Mouse (Mus musculus) small intestine, adult 2 months (tissue): Measurements from ENCODE around the gene Zbtb40. TPM values are rescaled to one million over a fixed set of nuclear protein-coding genes. Genes with fewer than 3 reads are reported as not detected.

Experiments
- H3K27ac ChIP-seq: fragments of 200-500 bp; 2 replicates; pipeline ENCODE4 v1.5.1; 2012; ENCODE audit warnings: low read depth, low read length, control low read depth, inconsistent platforms; ENCODE audit not compliant: insufficient read depth
- H3K27me3 ChIP-seq: fragments of 200-500 bp; 2 replicates; pipeline ENCODE4 v1.6.1; 2012; ENCODE audit warnings: mild to moderate bottlenecking, moderate library complexity, low read length, inconsistent platforms; ENCODE audit not compliant: control insufficient read depth, insufficient read depth
- H3K36me3 ChIP-seq: fragments of 200-500 bp; 2 replicates; pipeline ENCODE4 v1.6.1; 2012; ENCODE audit warnings: mild to moderate bottlenecking, low read length, control low read depth, inconsistent platforms; ENCODE audit not compliant: control insufficient read depth, insufficient read depth
- H3K4me1 ChIP-seq: fragments of 200-500 bp; 2 replicates; pipeline ENCODE4 v1.6.1; 2012; ENCODE audit warnings: low read length, inconsistent platforms, mixed read lengths; ENCODE audit not compliant: control insufficient read depth, insufficient read depth, insufficient read length
- H3K4me3 ChIP-seq: fragments of 200-500 bp; 2 replicates; pipeline ENCODE4 v1.5.1; 2012; ENCODE audit warnings: low read depth, mild to moderate bottlenecking, control low read depth, inconsistent platforms, low read length, moderate library complexity
- CTCF ChIP-seq: fragments of 200-500 bp; IDR thresholded peaks from 2 replicates; pipeline ENCODE4 v1.5.1; 2012; ENCODE audit warnings: low read depth, mild to moderate bottlenecking, control low read depth, inconsistent platforms, low read length, moderate library complexity, mixed read lengths; ENCODE audit not compliant: insufficient replicate concordance, insufficient read length; ENCODE audit errors: extremely low read depth
- POLR2A ChIP-seq: fragments of 200-500 bp; IDR thresholded peaks from 2 replicates; pipeline ENCODE4 v1.6.1; 2012; ENCODE audit warnings: low read depth, mild to moderate bottlenecking, control low read depth, inconsistent platforms, low read length, moderate library complexity
- WGBS: fragments of 180-500 bp; shearing (Covaris S2); methylation state at CpG from one replicate; pipeline ENCODE4 v1.1.7; 2018; 5-methylcytosine and 5-hydroxymethylcytosine counted together
- polyA plus RNA-seq: library from polyadenylated mRNA; depleted of rRNA; stranded (reverse); fragments of >200 nt; gene quantifications from 2 replicates; pipeline ENCODE4 v1.2.3, GENCODE M21; 2012

Zbtb40 gene
- polyA plus RNA-seq, 1 experiment: 9.0 TPM

GRCm38 (mm10) chr4:137044516-137044915 is 4.1 kb downstream of the Zbtb40 start:
- Histone ChIP-seq H3K4me3 (no peak overlapping the region), H3K27me3 (no peaks in the 10 kb centered on the region), H3K36me3 (no peaks in the 10 kb centered on the region), H3K4me1 (peaks cover 10% of the 10 kb centered on the region), H3K27ac (no peak overlapping the region)
- WGBS: 81% methylated on average over 5 of the region's 5 CpGs
- no peak for TF ChIP-seq CTCF
- TF ChIP-seq POLR2A: no peak

GRCm38 (mm10) chr4:137043799-137044198 is 4.8 kb downstream of the Zbtb40 start:
- Histone ChIP-seq H3K4me3 (no peak overlapping the region), H3K27ac (no peak overlapping the region)

DNA sequence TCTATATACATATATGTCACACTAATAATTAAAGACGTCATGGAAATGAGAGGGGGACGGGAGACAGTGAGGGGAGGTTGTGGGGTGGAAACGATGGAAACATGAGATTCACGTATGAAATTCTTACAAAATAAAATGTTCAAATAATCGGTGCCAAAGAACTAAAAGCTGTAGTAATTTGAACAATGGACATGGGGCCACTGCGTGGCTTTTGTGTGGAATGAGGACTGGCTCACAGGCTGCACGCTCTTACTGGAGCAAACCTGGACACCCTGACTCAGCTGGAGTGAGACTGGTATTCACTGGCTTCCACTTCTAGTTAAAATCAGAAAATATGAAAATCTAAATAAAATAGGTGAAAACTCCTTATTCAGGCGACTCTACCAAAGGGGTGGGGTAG is 6.6 kb downstream of the Zbtb40 start:
- Histone ChIP-seq H3K36me3 (no peaks in the 10 kb centered on the region), H3K27me3 (no peaks in the 10 kb centered on the region), H3K27ac (no peak overlapping the region), H3K4me1 (peaks cover 2% of the 10 kb centered on the region), H3K4me3 (no peak overlapping the region)
- 96% methylated on average over 8 of the region's 8 CpGs for WGBS
- no peak for TF ChIP-seq POLR2A
- TF ChIP-seq CTCF: no peak

More at GRCm38 (mm10) chr4:137043799-137044198, 4.8 kb downstream of the Zbtb40 start:
- 53% methylated on average over 11 of the region's 11 CpGs for WGBS
- Histone ChIP-seq H3K36me3 (no peaks in the 10 kb centered on the region), H3K4me1 (peaks cover 7% of the 10 kb centered on the region), H3K27me3 (no peaks in the 10 kb centered on the region)
- no peak for TF ChIP-seq CTCF
- no peak for TF ChIP-seq POLR2A

- Histone ChIP-seq H3K27ac (no peak overlapping the region), H3K4me1 (peaks cover 2% of the 10 kb centered on the region), H3K27me3 (no peaks in the 10 kb centered on the region), H3K36me3 (no peaks in the 10 kb centered on the region), H3K4me3 (no peak overlapping the region)
- TF ChIP-seq CTCF: no peak
- no peak for TF ChIP-seq POLR2A
- WGBS: 60% methylated on average over 10 of the region's 10 CpGs
Measured at GRCm38 (mm10) chr4:137041161-137041621, 7.4 kb downstream of the Zbtb40 start.

DNA sequence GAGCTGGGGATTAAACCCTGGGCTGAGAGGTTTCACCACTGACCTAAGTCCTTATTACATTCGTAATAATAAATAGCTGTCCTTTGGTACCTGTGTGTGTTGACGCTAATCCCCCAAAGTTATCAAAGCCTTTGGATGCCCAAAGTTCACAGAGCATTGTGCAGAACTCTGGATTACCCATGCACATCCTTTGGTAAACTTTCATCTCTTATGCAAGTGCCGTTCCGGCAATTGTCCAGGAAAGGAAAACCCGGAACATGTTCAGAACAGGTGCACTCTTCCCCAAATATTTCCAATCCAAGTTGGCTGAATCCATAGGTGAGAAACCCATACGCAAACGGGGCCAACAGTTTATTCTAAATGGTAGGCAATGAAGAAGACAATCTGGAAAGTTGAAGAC is 9.2 kb downstream of the Zbtb40 start:
- H3K27ac ChIP-seq: no peak overlapping the region
- no peaks in the 10 kb centered on the region for H3K36me3 ChIP-seq
- WGBS: 95% methylated on average over 7 of the region's 7 CpGs

DNA sequence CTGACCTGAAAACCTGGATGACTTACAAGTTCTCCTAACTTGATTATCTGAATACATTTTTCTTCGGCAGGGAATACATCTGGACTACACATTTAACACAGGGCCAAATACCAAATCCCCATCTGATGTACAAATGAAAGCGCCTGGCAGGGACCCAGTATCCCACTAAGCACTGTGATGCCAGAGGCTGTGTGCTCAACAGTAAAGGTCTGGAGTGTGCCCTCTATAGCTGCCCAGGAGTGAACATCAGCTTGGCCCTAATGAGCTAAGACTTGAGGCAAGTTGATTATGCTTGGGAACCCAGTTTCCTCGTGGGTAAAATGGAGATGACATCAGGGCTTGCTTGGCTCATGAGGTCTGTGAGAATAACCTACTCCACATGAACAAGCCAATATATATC is 10.1 kb downstream of the Zbtb40 start:
- H3K27ac ChIP-seq: no peak overlapping the region
- 82% methylated on average over 3 of the region's 3 CpGs for WGBS
- H3K4me1 ChIP-seq: peaks cover 2% of the 10 kb centered on the region
- no peaks in the 10 kb centered on the region for H3K27me3 ChIP-seq
- no peak overlapping the region for H3K4me3 ChIP-seq
- no peak for TF ChIP-seq CTCF
- no peak for TF ChIP-seq POLR2A
- no peaks in the 10 kb centered on the region for H3K36me3 ChIP-seq

More for the DNA sequence above, 9.2 kb downstream of the Zbtb40 start:
- Histone ChIP-seq H3K4me1 (peaks cover 2% of the 10 kb centered on the region), H3K27me3 (no peaks in the 10 kb centered on the region), H3K4me3 (no peak overlapping the region)
- TF ChIP-seq CTCF (no peak), POLR2A (no peak)

GRCm38 (mm10) chr4:137038096-137038495 is 10.5 kb downstream of the Zbtb40 start:
- Histone ChIP-seq H3K27ac (no peak overlapping the region), H3K36me3 (no peaks in the 10 kb centered on the region), H3K4me3 (no peak overlapping the region), H3K4me1 (peaks cover 2% of the 10 kb centered on the region), H3K27me3 (no peaks in the 10 kb centered on the region)
- TF ChIP-seq POLR2A (no peak), CTCF (no peak)
- WGBS: 87% methylated on average over 8 of the region's 8 CpGs
